Mouse (Mus musculus) thymus, postnatal 25 days (tissue): ENCODE results near the gene Tas2r129.
"Not testable (repeated sequence)": the region's sequence is repeated elsewhere in the genome, so short reads cannot be mapped to it uniquely, and the experiment has no call there.

Source experiments
- DNase-seq: peaks from one replicate; pipeline ENCODE4 v3.0.0; 2022

The Tas2r129 gene

DNA sequence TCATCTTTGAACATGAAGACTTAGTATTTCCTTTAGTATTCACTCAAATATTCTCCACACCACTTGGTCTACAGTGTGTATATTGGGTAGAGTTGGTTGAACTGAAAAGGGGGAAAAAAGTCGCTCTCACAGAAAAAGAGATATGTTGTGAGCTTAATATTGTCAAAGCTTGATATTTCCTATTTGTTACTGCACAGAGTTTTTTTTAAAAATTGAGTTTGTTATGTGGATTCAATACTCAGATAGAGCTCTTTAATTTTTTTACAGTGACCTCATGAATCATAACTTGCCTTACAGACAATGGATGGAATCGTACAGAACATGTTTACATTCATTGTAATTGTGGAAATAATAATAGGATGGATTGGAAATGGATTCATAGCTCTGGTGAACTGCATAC is at the start of gene Tas2r129:
Gene Tas2r129, plus strand, starts transcription at position 301 of the 400 bp plus-strand sequence.
- no peak for DNase-seq

DNA sequence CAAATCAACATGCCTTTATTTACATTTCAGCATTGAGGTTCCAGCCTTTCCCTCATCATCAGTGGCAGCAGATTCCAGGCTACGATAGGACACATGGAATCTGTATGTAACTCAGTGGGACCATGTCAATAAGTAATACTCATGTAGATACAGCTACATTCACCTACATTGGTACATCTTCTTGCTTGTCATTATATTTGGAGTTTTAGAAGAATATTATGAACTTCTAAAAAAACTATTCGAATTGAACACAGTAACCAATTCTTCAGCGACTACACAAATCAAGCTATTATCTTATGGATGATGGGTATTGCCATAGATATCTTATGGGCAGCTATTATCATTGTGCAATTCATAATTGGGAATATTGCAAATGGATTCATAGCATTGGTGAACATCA is 41.6 kb upstream of the Tas2r129 start, which contains the start of gene Tas2r125:
Gene Tas2r125, plus strand, starts transcription at position 301 of the 400 bp plus-strand sequence.
- no peak for DNase-seq

DNA sequence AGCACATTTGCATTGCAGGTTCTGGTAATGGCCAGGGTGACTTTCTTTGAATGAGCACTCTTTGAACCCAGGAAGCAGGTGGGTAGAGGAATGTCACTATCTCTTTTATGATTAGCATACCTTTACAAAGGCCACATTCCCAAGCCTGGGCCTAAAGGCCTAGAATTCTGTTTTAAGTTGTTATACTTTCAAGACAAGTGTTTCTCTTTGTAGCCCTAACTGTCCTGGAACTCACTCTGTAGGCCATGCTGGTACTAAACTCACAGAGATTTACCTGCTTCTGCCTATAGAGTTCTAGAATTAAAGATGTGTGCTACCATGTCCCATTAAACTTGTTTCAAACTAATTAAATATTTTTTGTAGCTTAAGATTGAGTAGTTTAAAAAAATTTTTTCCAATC is 9.5 kb upstream of the Tas2r129 start:
- DNase-seq, result not testable (repeated sequence)

DNA sequence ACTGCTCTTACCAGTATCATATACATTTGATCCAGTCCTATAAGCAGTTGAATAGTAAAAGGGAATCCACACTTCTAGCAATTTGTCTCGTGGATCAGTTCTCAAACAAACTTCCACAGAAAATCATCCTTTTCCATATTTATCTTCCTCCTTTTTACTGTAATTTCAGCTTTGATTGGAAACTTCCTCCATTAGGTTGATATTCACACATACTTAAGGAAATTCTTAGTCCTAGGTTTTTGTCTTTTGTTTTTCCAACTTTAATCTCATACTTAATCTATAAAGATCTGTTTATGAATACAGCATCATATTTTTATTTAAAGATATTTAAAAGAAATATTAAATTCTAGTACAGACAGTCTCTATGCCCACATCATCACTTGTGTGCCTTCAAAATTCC is 6.9 kb downstream of the Tas2r129 start, which contains the start of gene Tas2r131:
Gene Tas2r131, minus strand, starts transcription at position 101 of the 400 bp plus-strand sequence.
- DNase-seq, result no peak

DNA sequence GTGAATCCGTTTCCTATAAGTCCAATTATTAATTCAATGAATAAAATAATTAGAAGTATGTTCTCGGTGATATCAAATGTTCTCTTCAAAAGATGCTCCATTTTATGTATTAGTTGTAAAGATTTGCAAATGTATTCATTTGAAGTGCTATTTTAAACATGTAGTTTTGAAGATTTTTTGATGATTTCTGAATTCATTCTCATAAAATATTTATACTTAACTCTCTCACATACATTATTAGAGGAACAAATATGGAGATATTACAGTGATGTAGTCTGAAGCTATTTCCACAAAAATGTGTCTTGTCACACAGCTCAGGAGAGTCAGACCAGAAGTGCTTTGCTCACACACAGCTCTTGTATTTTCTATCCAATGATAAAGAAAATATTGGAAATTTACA is 30.0 kb downstream of the Tas2r129 start, which contains the start of gene Tas2r109:
Gene Tas2r109, minus strand, starts transcription at position 101 of the 400 bp plus-strand sequence.
- no peak for DNase-seq
